Mouse (Mus musculus): Measurements from ENCODE around the gene Tpst2. TPM values are rescaled to one million over a fixed set of nuclear protein-coding genes. Genes with fewer than 3 reads are reported as not detected.
A peak's percentile ranks its signal among the peaks of the same experiment; 100 is the strongest.

Tpst2 gene
- polyA plus RNA-seq (2015; fragmentation: Nextera tagmentation; extraction: Ambion mirVana) = 38.5 and 38.8 TPM in 2 replicates

- under 1% methylated on average over 62 of the region's 62 CpGs for WGBS (ENCODE audit: insufficient replicate concordance)
- peak; percentile 90 for ATAC-seq (ENCODE audit: low read depth)
- H3K4me1 ChIP-seq (ENCODE audit: control insufficient read depth, low read depth, low read length) = peaks cover 49% of the 10 kb centered on the region
Observed at GRCm38 (mm10) chr5:112276267-112276873, at the start of gene Tpst2. Tpst2 (plus strand) TSS chr5:112276691.

GRCm38 (mm10) chr5:112227354-112227753 is 49.1 kb upstream of the Tpst2 start:
- ATAC-seq (ENCODE audit: low read depth) = no peak
- peak overlapping the region; percentile 6; the same call in 1 of the 2 replicates for H3K4me2 ChIP-seq (ENCODE audit: low read depth, low read length)
- H3K36me3 ChIP-seq (ENCODE audit: control insufficient read depth, insufficient read depth) = no peaks in the 10 kb centered on the region
- H3K27me3 ChIP-seq (ENCODE audit: control insufficient read depth, insufficient read depth, low read depth, low read length) = peaks cover 57% of the 10 kb centered on the region
- no peak overlapping the region for H3K4me3 ChIP-seq (ENCODE audit: low read depth, low read length)
- H3K27ac ChIP-seq (ENCODE audit: low read length) = no peak overlapping the region
- no peaks in the 10 kb centered on the region for H3K4me1 ChIP-seq (ENCODE audit: control insufficient read depth, low read depth, low read length)
- H3K9ac ChIP-seq (ENCODE audit: low read depth, low read length) = no peak overlapping the region
- H3K9me3 ChIP-seq (replicated peaks; ENCODE audit: control insufficient read depth, low read length) = no peaks in the 10 kb centered on the region
- under 1% methylated on average over 30 of the region's 30 CpGs for WGBS (ENCODE audit: insufficient replicate concordance)

More at GRCm38 (mm10) chr5:112276267-112276873, at the start of gene Tpst2:
- no peaks in the 10 kb centered on the region; the same call in 1 of the 2 replicates for H3K27me3 ChIP-seq (ENCODE audit: control insufficient read depth, insufficient read depth, low read depth, low read length)
- no peaks in the 10 kb centered on the region for H3K36me3 ChIP-seq (ENCODE audit: control insufficient read depth, insufficient read depth)
- peak within 1 kb of the TSS; percentile 91 for H3K4me2 ChIP-seq (ENCODE audit: low read depth, low read length)
- peak within 1 kb of the TSS; percentile 80 for H3K27ac ChIP-seq (ENCODE audit: low read length)
- H3K9me3 ChIP-seq (replicated peaks; ENCODE audit: control insufficient read depth, low read length) = no peaks in the 10 kb centered on the region
- H3K9ac ChIP-seq (ENCODE audit: low read depth, low read length) = peak within 1 kb of the TSS; percentile 82
- peak within 1 kb of the TSS; percentile 80 for H3K4me3 ChIP-seq (ENCODE audit: low read depth, low read length)

GRCm38 (mm10) chr5:112227898-112228239 is 48.6 kb upstream of the Tpst2 start:
- ATAC-seq (ENCODE audit: low read depth) = no peak
- Histone ChIP-seq H3K27me3 (ENCODE audit: control insufficient read depth, insufficient read depth, low read depth, low read length) (peaks cover 57% of the 10 kb centered on the region), H3K9ac (ENCODE audit: low read depth, low read length) (no peak overlapping the region), H3K36me3 (ENCODE audit: control insufficient read depth, insufficient read depth) (no peaks in the 10 kb centered on the region), H3K9me3 (replicated peaks; ENCODE audit: control insufficient read depth, low read length) (no peaks in the 10 kb centered on the region), H3K4me1 (ENCODE audit: control insufficient read depth, low read depth, low read length) (no peaks in the 10 kb centered on the region), H3K4me2 (ENCODE audit: low read depth, low read length) (no peak overlapping the region), H3K27ac (ENCODE audit: low read length) (no peak overlapping the region), H3K4me3 (ENCODE audit: low read depth, low read length) (no peak overlapping the region)
- WGBS (ENCODE audit: insufficient replicate concordance) = 4% methylated on average over 13 of the region's 13 CpGs

GRCm38 (mm10) chr5:112228240-112229076 is 48.0 kb upstream of the Tpst2 start:
- Histone ChIP-seq H3K27me3 (ENCODE audit: control insufficient read depth, insufficient read depth, low read depth, low read length) (peaks cover 57% of the 10 kb centered on the region), H3K27ac (ENCODE audit: low read length) (no peak overlapping the region), H3K4me2 (ENCODE audit: low read depth, low read length) (no peak overlapping the region), H3K9ac (ENCODE audit: low read depth, low read length) (no peak overlapping the region), H3K4me3 (ENCODE audit: low read depth, low read length) (no peak overlapping the region), H3K36me3 (ENCODE audit: control insufficient read depth, insufficient read depth) (no peaks in the 10 kb centered on the region), H3K9me3 (replicated peaks; ENCODE audit: control insufficient read depth, low read length) (no peaks in the 10 kb centered on the region), H3K4me1 (ENCODE audit: control insufficient read depth, low read depth, low read length) (no peaks in the 10 kb centered on the region)
- WGBS (ENCODE audit: insufficient replicate concordance) = 2% methylated on average over 57 of the region's 57 CpGs
- ATAC-seq (ENCODE audit: low read depth) = no peak

- Histone ChIP-seq H3K4me2 (ENCODE audit: low read depth, low read length) (no peak overlapping the region), H3K9me3 (replicated peaks; ENCODE audit: control insufficient read depth, low read length) (no peaks in the 10 kb centered on the region), H3K27ac (ENCODE audit: low read length) (no peak overlapping the region), H3K4me1 (ENCODE audit: control insufficient read depth, low read depth, low read length) (no peaks in the 10 kb centered on the region; the same call in 1 of the 2 replicates), H3K9ac (ENCODE audit: low read depth, low read length) (no peak overlapping the region), H3K4me3 (ENCODE audit: low read depth, low read length) (no peak overlapping the region), H3K36me3 (ENCODE audit: control insufficient read depth, insufficient read depth) (no peaks in the 10 kb centered on the region), H3K27me3 (ENCODE audit: control insufficient read depth, insufficient read depth, low read depth, low read length) (peaks cover 12% of the 10 kb centered on the region)
- 59% methylated on average over 5 of the region's 5 CpGs for WGBS (ENCODE audit: insufficient replicate concordance)
- no peak for ATAC-seq (ENCODE audit: low read depth)
Observed at GRCm38 (mm10) chr5:112235806-112236205, 40.7 kb upstream of the Tpst2 start.

- 71% methylated on average over 2 of the region's 2 CpGs for WGBS (ENCODE audit: insufficient replicate concordance)
- H3K4me1 ChIP-seq (ENCODE audit: control insufficient read depth, low read depth, low read length) = peaks cover 7% of the 10 kb centered on the region
- no peaks in the 10 kb centered on the region for H3K36me3 ChIP-seq (ENCODE audit: control insufficient read depth, insufficient read depth)
- H3K9me3 ChIP-seq (replicated peaks; ENCODE audit: control insufficient read depth, low read length) = no peaks in the 10 kb centered on the region
- H3K4me3 ChIP-seq (ENCODE audit: low read depth, low read length) = no peak overlapping the region
- no peak for ATAC-seq (ENCODE audit: low read depth)
- no peak overlapping the region for H3K27ac ChIP-seq (ENCODE audit: low read length)
- H3K9ac ChIP-seq (ENCODE audit: low read depth, low read length) = no peak overlapping the region
- H3K4me2 ChIP-seq (ENCODE audit: low read depth, low read length) = no peak overlapping the region
- H3K27me3 ChIP-seq (ENCODE audit: control insufficient read depth, insufficient read depth, low read depth, low read length) = peaks cover 9% of the 10 kb centered on the region
Observed at GRCm38 (mm10) chr5:112236631-112237030, 39.9 kb upstream of the Tpst2 start.

- Histone ChIP-seq H3K27ac (ENCODE audit: low read length) (no peak overlapping the region), H3K4me1 (ENCODE audit: control insufficient read depth, low read depth, low read length) (peaks cover 13% of the 10 kb centered on the region), H3K4me3 (ENCODE audit: low read depth, low read length) (no peak overlapping the region), H3K9me3 (replicated peaks; ENCODE audit: control insufficient read depth, low read length) (no peaks in the 10 kb centered on the region), H3K36me3 (ENCODE audit: control insufficient read depth, insufficient read depth) (no peaks in the 10 kb centered on the region), H3K9ac (ENCODE audit: low read depth, low read length) (no peak overlapping the region), H3K27me3 (ENCODE audit: control insufficient read depth, insufficient read depth, low read depth, low read length) (peaks cover 9% of the 10 kb centered on the region), H3K4me2 (ENCODE audit: low read depth, low read length) (no peak overlapping the region)
- WGBS (ENCODE audit: insufficient replicate concordance) = 14% methylated on average over 16 of the region's 16 CpGs
- ATAC-seq (ENCODE audit: low read depth) = no peak
Observed at GRCm38 (mm10) chr5:112237439-112237838, 39.1 kb upstream of the Tpst2 start.

- H3K4me2 ChIP-seq (ENCODE audit: low read depth, low read length) = no peak overlapping the region
- no peak overlapping the region for H3K27ac ChIP-seq (ENCODE audit: low read length)
- 56% methylated on average over 9 of the region's 9 CpGs for WGBS (ENCODE audit: insufficient replicate concordance)
- no peaks in the 10 kb centered on the region for H3K9me3 ChIP-seq (replicated peaks; ENCODE audit: control insufficient read depth, low read length)
- peaks cover 13% of the 10 kb centered on the region for H3K4me1 ChIP-seq (ENCODE audit: control insufficient read depth, low read depth, low read length)
- peaks cover 9% of the 10 kb centered on the region for H3K27me3 ChIP-seq (ENCODE audit: control insufficient read depth, insufficient read depth, low read depth, low read length)
- H3K9ac ChIP-seq (ENCODE audit: low read depth, low read length) = no peak overlapping the region
- no peak overlapping the region for H3K4me3 ChIP-seq (ENCODE audit: low read depth, low read length)
- no peak for ATAC-seq (ENCODE audit: low read depth)
- H3K36me3 ChIP-seq (ENCODE audit: control insufficient read depth, insufficient read depth) = no peaks in the 10 kb centered on the region
Observed at GRCm38 (mm10) chr5:112237866-112238570, 38.5 kb upstream of the Tpst2 start.

Measured in liver, embryonic 16.5 days (tissue).